Mouse (Mus musculus) ES-E14 (cell line): ENCODE data around the gene Rdh19. TPM values are rescaled to one million over a fixed set of nuclear protein-coding genes. Genes with fewer than 3 reads are reported as not detected.

Source experiments
- DNase-seq: peaks from one replicate; pipeline ENCODE4 v3.0.0-alpha.2; 2013; ENCODE audit warnings: low read depth, low spot score
- H3K27ac ChIP-seq: 2 replicates; pipeline ENCODE4 v1.5.1; 2012; ENCODE audit warnings: low read depth, mild to moderate bottlenecking, low read length, moderate library complexity, mixed read lengths; ENCODE audit not compliant: poor library complexity, insufficient read depth, severe bottlenecking
- H3K36me3 ChIP-seq: 2 replicates; pipeline ENCODE4 v1.6.1; 2012; ENCODE audit warnings: mild to moderate bottlenecking, low read length, moderate library complexity, mixed read lengths; ENCODE audit not compliant: control insufficient read depth, poor library complexity, insufficient read depth, severe bottlenecking
- H3K4me1 ChIP-seq, 2 experiments: fragments of 150-350 bp in 1 of 2; sonication (generic) in 1 of 2; 2 replicates each; pipeline ENCODE4 v1.6.1; 2012; ENCODE audit warnings: low read length in 2 of 2, mild to moderate bottlenecking in 1 of 2, mixed read lengths in 1 of 2; ENCODE audit not compliant: control insufficient read depth in 2 of 2, insufficient read depth in 2 of 2, poor library complexity in 1 of 2
- H3K4me3 ChIP-seq, 2 experiments: fragments of 150-350 bp in 1 of 2; sonication (generic) in 1 of 2; 2 replicates each; pipeline ENCODE4 v1.5.1; 2012; ENCODE audit warnings: low read length in 2 of 2, low read depth in 1 of 2, mild to moderate bottlenecking in 1 of 2, mixed read lengths in 1 of 2; ENCODE audit not compliant: insufficient read depth in 1 of 2, poor library complexity in 1 of 2, severe bottlenecking in 1 of 2
- H3K9ac ChIP-seq: 2 replicates; pipeline ENCODE4 v1.6.1; 2012; ENCODE audit warnings: low read depth, mild to moderate bottlenecking, low read length, mixed read lengths; ENCODE audit not compliant: poor library complexity, insufficient read depth, severe bottlenecking
- H3K9me3 ChIP-seq: fragments of 150-350 bp; sonication (generic); 2 replicates; pipeline ENCODE4 v1.6.1; 2012; ENCODE audit warnings: low read depth, mild to moderate bottlenecking, low read length; ENCODE audit not compliant: control insufficient read depth, insufficient read depth
- CHD2 ChIP-seq: IDR thresholded peaks from 2 replicates; pipeline ENCODE4 v1.6.1; 2014; ENCODE audit warnings: mild to moderate bottlenecking, low read depth, low read length, inconsistent platforms
- HCFC1 ChIP-seq: IDR thresholded peaks from 2 replicates; pipeline ENCODE4 v1.6.1; 2012; ENCODE audit warnings: low read length, inconsistent platforms, borderline replicate concordance; ENCODE audit not compliant: insufficient read depth
- MAFK ChIP-seq: IDR thresholded peaks from 2 replicates; pipeline ENCODE4 v1.6.1; 2014; ENCODE audit warnings: mild to moderate bottlenecking, low read depth, low read length, inconsistent platforms; ENCODE audit not compliant: insufficient read depth
- ZC3H11A ChIP-seq: IDR thresholded peaks from 2 replicates; pipeline ENCODE4 v1.6.1; 2012; ENCODE audit warnings: low read depth, mild to moderate bottlenecking, inconsistent platforms, low read length, borderline replicate concordance
- ZNF384 ChIP-seq: IDR thresholded peaks from 2 replicates; pipeline ENCODE4 v1.6.1; 2012; ENCODE audit warnings: low read depth, low read length, inconsistent platforms
- in situ Hi-C, 2 experiments: fragments of 600-800 bp; cut with MboI; formaldehyde crosslinking; loops; one replicate each; pipeline ENCODE4 v1.15.1; 2025; ENCODE audit warnings: low sequenced_read_pairs in 2 of 2, inconsistent platforms in 1 of 2; ENCODE audit not compliant: unreplicated experiment in 2 of 2
- total RNA-seq: library from RNA; depleted of rRNA; stranded (reverse); fragments of 300-350 nt; gene quantifications from 2 replicates; pipeline ENCODE4 v1.2.3, GENCODE M21; 2012; rRNA removed

Rdh19 gene
- total RNA-seq = not detected in 2 replicates

DNA sequence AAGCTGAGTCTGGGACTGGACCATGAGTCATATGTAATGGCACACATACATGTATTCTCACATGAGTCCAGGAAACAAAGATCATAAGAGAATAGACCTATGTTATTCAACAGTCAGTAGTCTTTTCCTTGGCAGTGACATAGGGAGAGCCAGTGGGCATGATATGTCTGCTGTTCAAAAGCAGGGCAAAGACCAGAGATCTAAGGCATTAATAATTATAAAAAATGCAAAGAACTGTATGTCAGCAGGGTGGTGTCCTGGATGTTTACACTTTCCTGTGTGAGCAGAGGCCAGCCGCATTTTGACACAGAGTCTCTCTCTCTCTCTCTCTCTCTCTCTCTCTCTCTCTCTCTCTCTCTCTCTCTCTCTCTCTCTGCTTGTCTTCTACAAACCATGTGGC, at the start of gene Rdh19:
Rdh19 (plus strand) TSS at position 301 of the 400 bp plus-strand sequence.
- Histone ChIP-seq H3K9me3 (no peaks in the 10 kb centered on the region), H3K4me3 (no peak within 1 kb of the TSS), H3K4me1 (no peaks in the 10 kb centered on the region), H3K9ac (no peak within 1 kb of the TSS), H3K36me3 (no peaks in the 10 kb centered on the region), H3K27ac (no peak within 1 kb of the TSS)
- TF ChIP-seq ZC3H11A (no peak), HCFC1 (no peak), CHD2 (no peak), ZNF384 (no peak), MAFK (no peak)
- in situ Hi-C loops = no loop called here
- no peak for DNase-seq

DNA sequence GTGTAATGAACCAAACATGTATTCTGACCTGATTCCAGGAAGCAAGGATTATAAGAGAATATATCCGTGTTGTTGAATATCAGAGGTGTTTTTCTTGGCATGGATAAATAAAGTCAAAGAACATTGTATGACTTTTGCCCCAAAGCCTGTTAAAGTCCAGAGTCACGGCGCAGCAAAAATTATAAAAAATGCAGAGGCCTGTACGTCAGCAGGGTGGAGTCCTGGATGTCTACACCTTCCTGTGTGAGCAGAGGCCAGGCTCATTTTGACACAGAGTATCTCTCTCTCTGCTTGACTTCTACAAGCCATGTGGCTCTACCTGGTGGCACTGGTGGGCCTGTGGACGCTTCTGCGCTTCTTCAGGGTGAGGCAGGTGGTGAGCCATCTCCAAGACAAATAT, 48.8 kb upstream of the Rdh19 start, which contains the start of gene Rdh16:
Rdh16 (plus strand) TSS at position 262 of the 400 bp plus-strand sequence.
- DNase-seq = no peak
- 0 out of 2 replicates have a peak, but pooled peaks cover 1% of the 10 kb centered on the region for H3K9me3 ChIP-seq
- no peaks in the 10 kb centered on the region for H3K36me3 ChIP-seq
- H3K4me1 ChIP-seq = no peaks in the 10 kb centered on the region
- in situ Hi-C loops = no loop called here
- no peak for TF ChIP-seq CHD2
- no peak for TF ChIP-seq HCFC1
- no peak for TF ChIP-seq ZNF384
- TF ChIP-seq ZC3H11A = no peak
- TF ChIP-seq MAFK = no peak
- no peak within 1 kb of the TSS for H3K4me3 ChIP-seq
- no peak within 1 kb of the TSS for H3K9ac ChIP-seq
- no peak within 1 kb of the TSS for H3K27ac ChIP-seq

DNA sequence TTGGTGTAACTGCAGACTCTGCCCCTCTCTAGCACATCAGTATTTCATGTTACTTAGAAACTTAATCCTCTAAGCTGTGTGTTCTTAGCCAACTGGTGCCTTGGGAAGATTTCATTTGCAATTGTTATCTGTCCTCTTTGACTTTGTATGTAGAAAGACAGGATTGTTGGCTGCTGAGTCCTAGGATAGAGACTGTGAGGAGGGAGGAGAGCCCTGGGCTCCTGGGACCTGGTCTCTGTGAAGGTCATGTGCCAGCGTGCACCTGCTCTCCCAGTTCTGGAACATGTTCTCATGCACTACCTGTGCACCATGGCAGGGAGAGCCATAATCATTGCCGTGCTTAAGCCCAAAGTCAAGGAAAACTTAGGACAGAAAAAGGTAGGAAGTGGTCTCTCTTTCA, 48.1 kb upstream of the Rdh19 start:
- no peak for TF ChIP-seq ZC3H11A
- no peak for TF ChIP-seq MAFK
- no peak for TF ChIP-seq HCFC1
- no peak for TF ChIP-seq ZNF384
- TF ChIP-seq CHD2 = no peak
- Histone ChIP-seq H3K27ac (no peak overlapping the region), H3K36me3 (no peaks in the 10 kb centered on the region), H3K9ac (no peak overlapping the region), H3K4me1 (no peaks in the 10 kb centered on the region), H3K4me3 (no peak overlapping the region), H3K9me3 (no peaks in the 10 kb centered on the region)
- DNase-seq = no peak
- in situ Hi-C loops = no loop called here

DNA sequence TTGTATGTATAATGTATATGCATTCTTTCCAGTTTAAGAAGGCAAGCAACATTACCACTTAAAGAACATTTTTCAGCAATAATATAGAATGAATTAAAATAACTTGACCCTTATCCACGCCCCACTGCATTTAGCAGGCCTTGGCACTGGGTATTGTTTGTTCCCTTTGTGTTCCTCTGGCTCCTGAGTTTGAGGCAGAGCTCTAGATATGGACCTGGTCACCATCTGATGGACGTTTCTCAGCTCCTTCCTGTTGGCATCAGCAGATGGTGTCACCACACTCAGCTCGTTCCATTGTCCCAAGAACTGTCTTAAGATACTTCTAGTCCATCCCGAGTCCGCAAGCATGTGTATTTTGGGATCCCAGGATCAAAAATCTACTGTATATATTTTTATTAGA, 47.5 kb upstream of the Rdh19 start:
- no peak overlapping the region for H3K9ac ChIP-seq
- H3K4me3 ChIP-seq = no peak overlapping the region
- in situ Hi-C loops = no loop called here

DNA sequence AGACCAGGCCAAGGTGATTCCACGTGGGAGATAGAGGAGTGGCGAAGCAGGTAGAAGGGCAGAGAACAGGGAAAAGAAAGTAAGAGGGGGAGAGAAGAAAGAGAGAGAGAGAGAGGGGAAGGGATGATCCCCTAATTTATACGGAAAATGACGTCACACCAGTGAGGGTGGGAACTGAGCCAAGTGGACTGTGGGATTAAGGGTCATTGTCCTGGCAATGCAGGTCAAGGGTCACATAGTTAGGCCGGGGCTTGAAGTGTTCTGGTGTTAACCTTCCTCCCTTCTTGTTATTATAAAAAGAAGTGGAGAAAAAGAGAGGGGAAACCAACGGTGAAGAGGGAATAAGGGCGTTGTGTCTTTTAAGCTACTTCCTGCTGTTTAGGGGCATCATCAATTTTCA, 45.3 kb upstream of the Rdh19 start:
- Histone ChIP-seq H3K4me3 (no peak overlapping the region), H3K36me3 (no peaks in the 10 kb centered on the region), H3K9me3 (no peaks in the 10 kb centered on the region), H3K9ac (no peak overlapping the region), H3K27ac (no peak overlapping the region), H3K4me1 (no peaks in the 10 kb centered on the region)
- no peak for TF ChIP-seq ZC3H11A
- no peak for TF ChIP-seq MAFK
- TF ChIP-seq HCFC1 = no peak
- DNase-seq = no peak
- in situ Hi-C loops = no loop called here

More for the DNA sequence above, 47.5 kb upstream of the Rdh19 start:
- H3K4me1 ChIP-seq = no peaks in the 10 kb centered on the region
- no peak for DNase-seq
- no peak overlapping the region for H3K27ac ChIP-seq
- TF ChIP-seq MAFK (no peak), ZC3H11A (no peak), CHD2 (no peak), HCFC1 (no peak)
- H3K9me3 ChIP-seq = no peaks in the 10 kb centered on the region
- H3K36me3 ChIP-seq = no peaks in the 10 kb centered on the region
